Mouse (Mus musculus) right cerebral cortex, adult 18-20 months (tissue): ENCODE measurements around the gene Prkar1b.

ENCODE experiments used
- DNase-seq: peaks from one replicate; pipeline ENCODE4 v3.0.0; 2022; ENCODE audit warnings: mixed read lengths

Prkar1b gene

DNA sequence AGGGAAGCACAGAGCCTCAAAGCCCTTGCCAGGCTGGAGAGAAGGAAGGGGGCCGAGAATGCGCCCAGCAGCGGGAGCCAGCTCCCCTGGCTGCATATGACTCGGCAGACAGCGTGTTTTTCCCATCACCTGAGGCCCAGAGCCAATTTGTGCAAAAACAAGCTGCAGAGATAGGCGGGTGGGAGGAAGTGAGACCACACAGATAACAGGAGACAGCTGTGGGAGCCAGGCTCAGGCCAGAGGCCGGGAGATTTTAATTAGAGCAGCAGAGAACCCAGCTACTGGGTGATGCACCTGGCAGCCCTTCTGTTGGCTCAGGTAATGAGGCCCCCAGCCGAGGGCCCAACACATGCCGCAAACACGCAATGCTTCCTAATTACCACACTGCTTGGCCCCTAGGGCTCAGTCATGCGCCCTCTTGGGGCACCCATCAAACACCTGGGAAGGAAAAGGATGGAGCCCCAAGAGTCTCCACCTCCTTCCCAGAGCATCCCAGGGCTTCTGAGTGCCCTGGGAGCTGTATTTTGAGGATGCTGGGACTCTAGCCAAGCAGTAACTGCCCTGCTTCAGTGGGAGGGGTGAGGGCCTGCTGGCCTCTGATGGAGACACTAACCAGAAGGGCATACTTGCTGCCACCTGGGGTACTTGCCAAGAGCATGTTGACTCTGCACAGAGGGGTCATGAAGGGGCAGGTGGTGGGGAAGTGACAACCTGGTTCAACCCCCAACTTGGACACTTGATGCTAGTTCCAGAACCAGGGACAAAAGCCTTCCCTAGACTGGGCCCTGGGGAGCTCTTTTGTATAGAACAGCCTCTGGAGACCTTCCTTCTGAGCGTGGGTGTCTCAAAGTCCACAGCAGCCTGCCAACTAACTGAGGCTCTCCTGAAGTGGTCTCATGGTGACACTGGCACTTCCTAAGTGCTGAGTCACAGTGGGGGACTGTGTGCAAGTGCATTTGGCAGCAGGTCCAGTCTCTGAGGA is 50.5 kb downstream of the Prkar1b start:
- peak; percentile 84 for DNase-seq

DNA sequence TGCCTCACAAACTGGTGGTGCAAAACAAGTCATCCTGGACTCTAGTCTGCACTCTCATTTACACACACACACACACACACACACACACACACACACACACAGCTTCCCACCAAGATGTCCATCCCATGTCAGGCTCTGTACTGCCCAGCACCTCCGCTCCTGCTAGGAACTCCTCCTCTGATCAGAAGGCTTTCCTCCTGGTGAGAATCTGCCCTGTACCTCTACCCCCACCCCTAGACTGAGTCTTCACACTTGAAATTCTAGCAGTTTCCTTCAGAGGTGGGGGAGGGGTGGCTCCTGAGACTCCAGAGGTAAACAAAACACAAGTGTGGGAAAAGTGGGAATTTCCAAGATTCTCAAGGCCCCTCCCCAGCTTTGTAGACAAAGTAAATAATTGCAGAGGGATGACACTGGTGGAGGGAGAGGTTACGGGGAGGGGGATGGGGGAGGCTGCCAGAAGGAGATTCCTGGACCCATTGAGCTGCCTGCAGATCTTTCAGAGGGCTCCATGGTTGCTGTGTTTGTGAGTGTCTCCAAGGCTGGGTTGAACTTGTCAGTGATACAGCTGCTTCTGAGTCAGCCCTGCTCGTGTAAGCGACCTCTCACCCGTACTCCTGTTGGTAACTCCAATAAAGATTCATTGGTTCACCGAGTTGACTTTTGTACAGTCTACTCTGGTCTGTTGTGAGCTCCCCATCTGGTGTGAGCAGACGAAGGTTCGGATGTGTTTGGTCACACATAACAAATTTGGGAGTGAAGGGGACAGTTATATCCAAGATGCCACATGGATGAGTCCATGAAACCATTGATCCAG is 54.3 kb downstream of the Prkar1b start:
- DNase-seq, result no peak

DNA sequence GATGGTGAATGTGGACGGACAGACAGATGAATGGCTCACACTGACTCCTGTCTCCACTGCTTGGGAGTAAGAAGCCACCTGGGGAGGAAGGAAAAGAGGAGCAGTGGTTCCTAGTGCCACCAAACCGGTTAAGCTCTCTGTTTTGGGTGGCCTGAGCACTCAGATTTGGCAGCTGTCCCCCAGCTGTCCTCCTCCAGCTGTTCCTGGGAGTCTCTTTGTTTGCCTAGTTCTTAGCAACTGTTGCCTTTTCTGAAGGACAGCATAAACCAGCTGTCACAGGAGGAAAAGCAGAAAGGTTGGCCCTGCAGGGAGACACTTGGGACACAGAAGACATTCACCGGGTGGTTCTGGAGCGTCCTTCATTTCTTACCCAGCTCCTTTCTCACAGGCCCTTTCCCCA is 56.3 kb downstream of the Prkar1b start:
- DNase-seq, result no peak

DNA sequence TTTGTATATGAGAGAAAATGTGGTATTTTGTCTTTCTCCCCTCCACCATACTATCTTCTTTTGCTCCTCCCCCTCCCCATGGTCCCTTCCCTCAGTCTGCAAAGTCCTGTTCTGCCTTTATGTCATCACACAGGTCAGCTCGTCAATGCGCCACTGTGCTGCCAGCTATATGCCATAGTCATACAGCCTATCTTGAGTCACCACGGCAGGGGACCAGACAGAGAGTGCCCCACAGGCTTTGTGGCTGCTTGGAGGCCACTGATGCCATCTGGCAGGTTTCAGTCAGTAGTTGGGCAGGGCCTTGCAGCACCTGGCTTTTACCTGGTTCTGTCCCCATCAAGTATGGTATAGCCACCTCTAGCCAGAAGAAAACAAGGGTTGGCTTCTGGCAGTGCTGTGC is 58.1 kb downstream of the Prkar1b start:
- DNase-seq, result no peak

DNA sequence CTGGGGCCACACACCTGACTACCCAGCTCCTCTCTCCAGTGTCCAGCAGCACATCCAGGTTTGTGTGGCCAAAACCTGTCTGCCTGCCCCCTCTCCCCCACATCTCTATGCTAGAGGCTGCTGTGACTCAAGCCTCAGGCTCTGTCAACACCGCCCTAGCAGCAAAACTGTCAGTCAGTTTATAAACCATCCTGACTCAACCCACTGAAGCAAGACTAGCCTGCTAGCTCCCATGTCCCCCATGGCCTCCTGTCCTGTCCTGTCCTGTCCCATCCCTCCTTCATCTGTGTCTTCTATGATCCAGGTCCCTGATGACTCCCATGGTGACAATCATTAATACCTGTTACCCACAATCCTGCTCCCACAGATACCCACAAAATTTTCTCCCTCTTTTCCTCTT is 59.6 kb downstream of the Prkar1b start:
- DNase-seq, result no peak

DNA sequence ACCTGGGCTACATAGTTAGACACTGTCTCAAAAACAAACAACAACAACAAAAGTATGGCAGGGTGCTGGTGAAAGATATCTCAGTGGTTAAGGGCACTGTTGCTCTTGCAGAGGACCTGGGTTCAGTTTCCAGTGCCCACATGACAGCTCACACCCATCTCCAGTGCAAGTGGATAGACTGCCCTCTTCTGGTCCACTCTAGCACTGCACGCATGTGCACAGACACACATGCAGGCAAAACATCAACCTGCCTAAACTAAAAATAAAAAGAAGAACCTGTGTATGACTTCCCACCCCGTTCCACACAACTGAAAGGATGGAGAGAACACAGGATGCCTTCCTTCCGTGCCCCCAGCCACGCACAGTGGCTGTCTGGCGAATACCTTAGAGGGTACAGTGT is 61.6 kb downstream of the Prkar1b start:
- no peak for DNase-seq

DNA sequence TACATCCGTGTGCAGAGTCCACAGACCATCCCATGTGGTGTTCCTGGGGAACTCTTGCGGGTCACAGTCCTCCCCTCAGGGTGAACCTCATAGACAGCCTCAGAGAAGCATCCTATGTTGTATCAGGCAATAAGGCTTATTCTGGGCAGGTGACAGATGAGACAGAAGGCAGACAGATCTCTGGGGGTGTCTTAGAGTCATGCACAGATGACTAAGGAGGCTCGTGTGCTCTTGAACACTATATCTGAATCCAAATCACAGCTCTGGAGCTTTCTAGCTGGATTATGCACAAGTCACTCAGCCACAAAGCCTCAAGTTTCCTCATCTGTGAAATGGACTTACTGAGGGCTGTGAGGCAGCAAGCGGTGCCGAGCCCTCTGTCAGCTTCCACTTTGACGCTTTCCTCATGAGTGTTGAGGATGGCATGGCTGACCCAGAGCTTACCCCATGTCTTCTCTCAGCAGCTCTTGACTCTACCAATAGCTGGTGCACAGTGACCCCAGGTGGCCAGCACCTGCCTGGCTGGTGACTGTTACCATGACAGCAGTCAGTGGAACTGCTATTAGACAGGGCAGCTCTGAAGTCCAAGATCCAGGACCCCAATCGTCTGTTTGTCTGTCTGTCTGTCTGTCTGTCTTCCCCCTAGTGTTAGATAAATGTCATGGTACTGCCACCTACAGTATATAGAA is 64.8 kb downstream of the Prkar1b start:
- peak; percentile 25 for DNase-seq

DNA sequence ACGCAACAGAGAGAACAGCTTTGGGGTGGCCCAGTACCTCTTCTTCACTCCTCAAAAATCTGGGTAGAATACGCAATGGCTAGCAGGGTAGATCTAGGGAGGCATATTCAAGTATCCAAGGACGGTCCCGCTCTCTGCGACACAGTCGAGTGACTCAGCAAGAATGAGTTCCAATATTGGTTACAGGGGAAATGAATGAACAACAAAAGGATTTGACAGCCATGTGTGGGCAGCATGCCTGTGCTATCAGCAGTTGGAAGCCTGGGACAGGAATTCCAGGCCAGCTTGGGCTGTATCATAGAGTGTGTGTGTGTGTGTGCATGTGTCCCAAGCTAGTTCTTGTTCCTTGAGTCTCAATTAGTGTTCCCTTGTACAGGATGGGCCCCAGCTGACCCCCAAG is 65.5 kb downstream of the Prkar1b start:
- peak; percentile 71 for DNase-seq

DNA sequence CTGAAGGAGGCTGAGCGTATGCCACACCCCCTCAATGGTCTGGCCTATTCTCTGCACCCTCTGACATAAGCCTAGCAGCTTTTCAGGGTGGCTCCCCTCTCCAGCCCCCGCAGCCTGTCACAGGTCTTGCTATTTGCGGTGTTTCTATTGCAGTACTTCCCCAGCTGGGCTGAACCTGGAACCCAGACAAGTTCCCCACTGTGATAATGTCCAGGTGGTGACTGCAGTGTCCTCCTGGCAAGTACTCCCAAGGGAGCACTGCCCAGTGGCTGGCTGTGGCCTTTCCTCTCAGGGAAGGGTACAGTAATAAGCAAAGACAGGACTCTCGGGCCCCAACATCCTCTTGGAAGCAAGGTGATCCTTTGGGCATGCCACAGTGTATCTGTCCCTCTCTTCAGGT is 66.0 kb downstream of the Prkar1b start:
- DNase-seq, result peak; percentile 32

DNA sequence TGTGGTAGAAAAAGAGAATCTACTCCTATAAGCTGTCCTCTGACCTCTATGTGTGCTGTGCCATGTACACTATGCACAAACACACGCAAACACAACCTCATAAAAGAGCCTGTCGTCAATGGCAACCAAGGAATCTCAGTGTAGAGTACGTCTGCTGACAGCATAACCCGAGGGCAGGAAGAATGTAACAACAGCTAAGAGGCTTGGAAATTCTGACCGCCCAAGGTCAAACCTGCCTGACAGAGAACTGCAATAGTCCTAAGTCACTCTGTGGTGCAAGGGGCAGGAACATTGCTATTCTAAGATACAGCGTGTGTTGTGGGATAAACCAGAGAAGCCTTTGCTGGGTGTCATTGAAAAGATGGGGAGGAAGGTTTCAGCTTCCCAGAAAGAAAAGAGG is 68.4 kb downstream of the Prkar1b start:
- no peak for DNase-seq

DNA sequence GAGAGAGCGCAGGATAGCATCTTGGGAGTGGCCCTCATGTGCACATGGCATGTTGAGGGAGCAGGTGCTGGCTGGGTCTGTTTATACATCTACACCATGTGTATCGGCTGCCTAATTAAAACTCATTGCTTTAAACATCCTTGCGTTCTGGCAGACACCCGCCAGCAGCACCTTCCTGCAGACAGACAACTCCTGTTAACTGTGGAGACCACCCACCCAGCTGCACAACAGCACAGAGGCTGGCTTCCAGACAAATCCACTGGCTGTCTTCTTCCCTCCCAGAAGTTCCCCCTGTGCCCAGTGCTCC is 71.7 kb downstream of the Prkar1b start:
- DNase-seq, result no peak

DNA sequence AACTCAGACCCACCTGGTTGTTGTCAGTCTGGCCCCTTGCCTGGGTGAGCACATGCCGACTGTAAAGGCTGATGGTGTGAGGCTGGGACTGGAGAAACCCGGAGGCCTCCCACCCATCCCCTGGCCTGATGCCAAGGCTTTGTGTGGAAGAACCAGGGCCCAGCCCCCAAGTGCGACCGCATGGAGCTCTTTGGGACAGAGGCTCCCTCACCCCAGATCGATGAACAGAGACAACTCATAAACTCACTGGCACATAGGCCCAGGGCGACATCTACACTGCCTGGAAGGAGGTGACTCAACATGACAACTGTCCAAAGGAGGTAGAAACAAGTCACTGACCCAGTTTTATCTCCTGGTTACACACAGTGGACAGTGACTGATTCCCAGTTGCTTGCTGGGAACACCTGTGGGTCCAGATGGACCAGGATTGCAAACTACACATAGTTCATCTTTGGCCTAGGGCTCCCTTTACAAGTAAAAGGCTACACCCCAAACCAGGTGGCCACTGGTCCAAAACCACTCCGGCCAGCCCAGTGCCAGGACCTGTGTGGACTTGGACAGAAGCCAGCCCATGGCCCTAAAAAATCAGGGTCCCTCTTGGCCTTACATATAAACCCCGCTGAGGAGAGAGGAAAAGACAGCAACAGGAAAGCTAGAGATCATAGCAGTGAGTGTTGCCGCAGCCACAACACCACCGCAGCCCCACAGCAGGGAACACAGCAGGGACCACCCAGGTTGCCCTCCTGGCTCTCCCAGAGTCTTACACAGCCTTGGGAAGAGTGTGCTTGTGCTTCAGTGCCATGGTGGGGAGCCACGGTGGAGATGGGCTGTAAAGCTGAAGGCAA is 72.3 kb downstream of the Prkar1b start:
- no peak for DNase-seq

DNA sequence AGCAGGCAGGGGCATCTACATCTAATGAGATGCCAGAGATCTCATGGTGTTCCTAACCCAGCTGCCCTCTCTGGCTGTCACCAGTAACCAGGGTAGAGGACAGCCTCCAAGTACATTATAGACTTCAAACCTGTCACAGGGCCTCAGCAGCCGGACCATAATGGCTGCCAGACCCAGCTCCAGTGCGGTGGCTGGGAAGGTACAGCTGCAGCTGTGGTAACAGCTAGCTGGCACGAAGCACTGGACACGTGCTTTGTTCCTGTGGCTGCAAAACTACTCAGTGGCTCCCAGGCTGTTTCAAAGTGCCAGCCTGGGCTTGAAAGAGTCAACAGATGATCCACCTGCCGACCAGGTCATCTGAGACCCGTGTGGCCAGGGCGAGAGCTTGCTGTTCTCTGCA is 73.4 kb downstream of the Prkar1b start:
- no peak for DNase-seq

DNA sequence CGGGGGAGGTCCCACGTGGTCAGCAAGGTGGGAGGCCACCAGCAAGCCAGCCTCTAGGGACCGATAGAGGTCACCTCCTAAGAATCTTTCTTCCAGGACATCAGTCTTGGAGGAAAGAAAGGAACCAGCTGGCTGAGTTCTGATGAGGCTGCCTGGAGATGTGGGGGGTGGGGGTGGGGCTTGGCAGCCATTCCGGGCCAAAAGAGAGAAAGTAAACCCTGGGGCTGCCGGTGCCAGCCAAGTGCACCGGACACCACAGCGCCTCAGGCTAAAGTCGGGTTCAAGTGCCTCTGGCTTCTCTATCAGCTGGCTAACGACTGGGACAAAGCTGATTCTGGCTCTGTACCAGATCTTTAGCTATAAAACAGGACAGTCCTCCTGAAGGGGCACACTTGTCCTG is 74.0 kb downstream of the Prkar1b start:
- no peak for DNase-seq

DNA sequence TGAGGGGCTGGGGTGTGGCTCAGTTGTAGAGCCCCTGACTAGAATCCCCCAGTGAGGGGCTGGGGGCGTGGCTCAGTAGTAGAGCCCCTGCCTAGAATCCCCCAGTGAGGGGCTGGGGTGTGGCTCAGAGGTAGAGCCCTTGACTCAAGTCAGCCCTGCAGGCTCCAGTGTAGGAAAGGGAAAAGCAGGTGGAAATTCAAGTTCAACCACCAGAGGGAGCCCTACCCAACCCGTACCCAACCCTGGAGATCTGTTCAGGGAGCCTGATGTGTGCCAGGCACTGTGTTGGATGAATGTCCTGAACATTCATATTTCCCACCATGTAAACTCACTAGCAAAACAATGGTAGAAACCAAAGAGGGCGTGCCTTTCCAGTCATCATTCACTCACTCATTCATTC is 74.7 kb downstream of the Prkar1b start:
- peak; percentile 70 for DNase-seq

DNA sequence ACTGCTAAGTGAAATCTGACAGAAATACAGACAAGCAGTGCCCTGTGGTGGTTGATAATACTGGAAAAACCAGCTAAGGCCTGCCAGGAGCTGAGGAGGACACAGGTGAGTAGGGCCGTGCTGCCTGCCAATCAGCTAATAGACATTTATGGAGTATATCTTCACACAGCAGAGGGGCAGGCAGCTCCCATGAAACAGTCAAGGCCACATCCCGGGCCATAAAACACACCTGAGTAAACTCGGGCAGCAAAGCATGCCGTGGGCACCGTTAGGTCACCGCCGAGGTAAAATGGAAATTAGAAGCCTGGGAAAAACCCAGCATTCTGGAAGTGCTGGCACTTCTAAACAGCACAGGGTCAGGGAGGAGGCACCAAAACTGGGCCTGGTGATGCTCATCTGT is 75.8 kb downstream of the Prkar1b start:
- DNase-seq, result no peak

DNA sequence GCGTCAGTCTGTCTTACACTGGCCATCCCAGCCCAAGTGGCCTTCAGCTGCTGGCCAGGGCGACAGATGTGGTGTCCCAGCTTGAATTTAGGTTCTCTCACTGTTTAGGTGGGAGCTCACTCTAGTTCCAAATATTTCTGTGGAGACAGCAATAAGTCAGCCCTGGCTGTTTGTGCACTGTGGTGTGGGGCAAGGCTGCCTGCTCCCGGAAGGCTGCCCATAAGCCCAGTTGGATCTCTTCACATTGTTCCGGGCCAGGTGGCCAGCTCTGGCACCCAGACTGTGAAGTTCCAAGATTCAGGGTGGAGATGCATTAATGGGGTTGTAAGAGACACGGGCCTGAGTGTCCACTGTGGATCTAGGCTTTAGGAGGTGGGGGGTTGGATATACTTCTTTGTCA is 76.9 kb downstream of the Prkar1b start:
- DNase-seq, result no peak

DNA sequence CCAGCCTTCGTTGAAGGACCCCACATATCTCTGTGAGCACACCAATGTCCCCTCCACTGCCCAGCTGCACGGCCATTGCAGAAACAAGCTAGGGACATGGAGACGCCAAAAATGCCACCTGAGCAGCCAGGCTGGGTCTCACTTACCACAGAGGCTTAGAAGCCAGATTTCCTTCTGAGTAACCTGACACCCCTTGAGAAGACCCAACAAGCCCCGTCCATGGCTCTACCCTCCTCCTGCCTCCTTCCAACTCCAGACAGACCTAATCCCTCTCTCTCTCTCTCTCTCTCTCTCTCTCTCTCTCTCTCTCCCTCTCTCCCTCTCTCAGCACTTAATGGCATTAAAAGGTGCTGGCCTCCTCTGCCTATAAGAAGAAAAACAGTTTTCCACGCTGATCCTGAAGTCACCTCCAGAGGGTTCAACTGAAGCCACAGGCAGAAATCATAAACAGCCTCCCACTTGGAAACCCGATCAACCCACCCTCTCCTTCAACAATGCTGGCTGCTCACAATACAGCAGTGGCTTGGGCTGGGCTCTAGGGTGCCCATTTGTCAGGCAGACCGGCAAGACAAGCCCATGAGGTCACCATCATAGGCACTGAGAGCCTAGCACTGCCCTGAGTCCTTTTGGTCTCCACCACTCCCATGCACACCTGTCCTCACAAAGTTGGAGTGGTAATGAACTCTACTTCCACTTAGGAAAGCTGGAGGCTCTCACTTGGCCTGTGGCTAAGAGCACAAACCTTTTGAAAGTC is 82.8 kb downstream of the Prkar1b start:
- no peak for DNase-seq

DNA sequence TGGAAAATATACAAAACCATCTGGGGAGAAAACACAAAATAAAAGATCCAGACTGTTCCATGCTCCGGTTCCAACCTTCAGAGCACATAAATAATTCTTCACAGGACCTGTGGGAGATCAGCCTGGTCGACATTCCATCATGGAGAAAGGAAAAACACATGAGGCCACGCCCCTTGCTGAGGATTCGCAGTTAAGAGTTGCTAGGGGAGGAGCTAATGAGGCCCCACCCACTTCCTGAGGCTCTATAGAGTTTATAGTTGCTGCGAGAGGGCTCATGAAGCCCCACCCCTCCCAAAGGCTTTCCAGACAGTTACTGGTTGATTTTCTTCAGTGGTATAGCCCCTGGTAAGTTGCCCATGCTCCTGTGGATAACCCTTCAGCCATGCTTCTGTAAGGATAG is 85.2 kb downstream of the Prkar1b start:
- DNase-seq, result no peak

DNA sequence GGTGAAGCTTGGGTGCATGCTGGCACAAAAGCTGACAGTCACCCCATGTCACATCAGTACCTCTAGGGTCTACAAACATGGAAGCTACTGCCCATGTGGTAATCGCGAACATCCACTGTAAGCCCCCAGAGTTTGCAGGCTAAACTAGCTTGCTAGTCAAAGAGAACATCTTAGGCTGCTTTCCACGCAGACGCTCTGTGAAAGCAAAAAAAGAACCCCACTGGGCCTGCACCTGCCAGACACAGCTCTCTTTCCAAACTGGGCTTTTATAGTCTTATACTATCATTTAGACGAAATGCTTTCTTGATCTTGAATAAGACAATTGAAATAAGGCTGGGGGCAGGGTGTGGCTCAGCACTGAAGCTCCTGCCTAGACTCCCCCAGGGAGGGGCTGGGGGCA is 88.1 kb downstream of the Prkar1b start:
- no peak for DNase-seq

DNA sequence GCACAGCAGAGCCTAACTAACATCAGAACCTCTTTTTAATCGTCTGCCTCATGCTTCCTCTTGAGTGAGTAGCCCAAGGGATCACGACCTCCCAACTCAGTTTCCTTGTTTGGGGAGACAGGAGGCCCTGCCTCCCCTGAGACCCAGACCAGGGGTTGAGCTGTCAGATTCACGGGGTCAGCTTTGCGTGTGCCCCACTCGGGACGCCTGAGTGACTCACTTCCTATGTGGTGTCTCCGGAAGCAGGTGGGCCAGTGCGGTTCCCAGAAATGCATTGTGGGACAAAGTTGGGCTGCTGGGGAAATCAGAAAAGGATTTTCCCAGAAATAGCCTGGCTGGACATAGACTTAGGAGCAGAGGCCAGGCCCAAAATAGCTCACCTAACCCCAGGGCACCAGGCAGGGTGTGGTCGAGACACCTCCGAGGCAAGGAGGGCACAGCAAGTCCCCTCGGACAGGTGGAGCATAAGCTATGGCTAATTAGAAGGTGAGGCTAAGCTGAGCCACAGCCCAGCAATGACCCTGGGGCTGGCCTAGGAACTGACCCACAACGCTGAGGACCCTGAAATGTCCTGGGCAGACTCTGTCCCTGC is 89.2 kb downstream of the Prkar1b start:
- no peak for DNase-seq
